Mouse (Mus musculus) CH12F3 (cell line): ENCODE results near the gene Gm14124.
"Not testable (repeated sequence)": the region's sequence is repeated elsewhere in the genome, so short reads cannot be mapped to it uniquely, and the experiment has no call there.

Experiments
- in situ Hi-C: fragments of 300-500 bp; cut with MboI; formaldehyde crosslinking; loops from 2 replicates; pipeline ENCODE4 v1.14.3; 2020; ENCODE audit warnings: low sequenced_read_pairs

Gene Gm14124

GRCm38 (mm10) chr2:150257291-150257690 is at the start of gene Gm14124:
Gm14124 (plus strand) TSS chr2:150257517.
- in situ Hi-C loops, result not testable (repeated sequence)

- in situ Hi-C loops, result not testable (repeated sequence)
Measured at GRCm38 (mm10) chr2:150217600-150218362, 39.5 kb upstream of the Gm14124 start, which contains the start of gene Zfp937. Zfp937 (plus strand) TSS chr2:150218073.

GRCm38 (mm10) chr2:150218363-150218725 is 39.0 kb upstream of the Gm14124 start:
- in situ Hi-C loops, result not testable (repeated sequence)

GRCm38 (mm10) chr2:150223263-150223662 is 34.1 kb upstream of the Gm14124 start:
- in situ Hi-C loops, result not testable (repeated sequence)

GRCm38 (mm10) chr2:150243211-150243610 is 14.1 kb upstream of the Gm14124 start:
- in situ Hi-C loops, result no loop called here

GRCm38 (mm10) chr2:150255491-150255890 is 1.8 kb upstream of the Gm14124 start, which contains the start of gene Gm21994:
Gm21994 (minus strand) TSS chr2:150255591.
- in situ Hi-C loops, result not testable (repeated sequence)

GRCm38 (mm10) chr2:150256861-150257260 is 456 bp upstream of the Gm14124 start:
- in situ Hi-C loops, result not testable (repeated sequence)

- in situ Hi-C loops, result no loop called here
Measured at GRCm38 (mm10) chr2:150293669-150294068, 36.4 kb downstream of the Gm14124 start.

- in situ Hi-C loops, result no loop called here
Measured at GRCm38 (mm10) chr2:150299096-150299495, 41.8 kb downstream of the Gm14124 start.

- in situ Hi-C loops, result no loop called here
Measured at GRCm38 (mm10) chr2:150307183-150307773, 50.0 kb downstream of the Gm14124 start.

GRCm38 (mm10) chr2:150310952-150311884 is 53.9 kb downstream of the Gm14124 start:
- in situ Hi-C loops, result not testable (repeated sequence)

GRCm38 (mm10) chr2:150316140-150316539 is 58.8 kb downstream of the Gm14124 start:
- in situ Hi-C loops, result no loop called here

GRCm38 (mm10) chr2:150318973-150319372 is 61.7 kb downstream of the Gm14124 start:
- in situ Hi-C loops, result no loop called here
